Mouse (Mus musculus) right cerebral cortex, postnatal 4 days (tissue): ENCODE data around the gene Far1.

Experiments
- DNase-seq: peaks from one replicate; pipeline ENCODE4 v3.0.0-alpha.2; 2022

The Far1 gene

DNA sequence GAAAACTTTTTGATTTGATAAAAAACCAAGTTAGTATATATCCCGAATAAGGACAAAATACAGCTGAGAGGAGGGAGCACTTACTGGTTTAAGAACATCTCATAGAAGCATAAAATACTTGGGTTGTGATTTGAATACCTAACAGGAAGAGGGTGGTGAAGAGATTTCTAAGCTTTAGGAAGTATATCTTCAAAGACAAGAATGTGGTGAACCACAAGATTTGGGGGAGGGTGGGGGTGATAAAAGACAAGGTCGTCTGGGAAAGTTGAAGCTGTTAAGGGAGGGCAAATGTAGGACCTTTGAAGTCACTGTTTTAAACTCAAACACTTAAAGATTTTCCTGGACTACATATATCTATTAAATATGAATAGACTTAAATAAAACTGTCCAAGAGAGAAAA is 59.1 kb downstream of the Far1 start:
- DNase-seq, result no peak

DNA sequence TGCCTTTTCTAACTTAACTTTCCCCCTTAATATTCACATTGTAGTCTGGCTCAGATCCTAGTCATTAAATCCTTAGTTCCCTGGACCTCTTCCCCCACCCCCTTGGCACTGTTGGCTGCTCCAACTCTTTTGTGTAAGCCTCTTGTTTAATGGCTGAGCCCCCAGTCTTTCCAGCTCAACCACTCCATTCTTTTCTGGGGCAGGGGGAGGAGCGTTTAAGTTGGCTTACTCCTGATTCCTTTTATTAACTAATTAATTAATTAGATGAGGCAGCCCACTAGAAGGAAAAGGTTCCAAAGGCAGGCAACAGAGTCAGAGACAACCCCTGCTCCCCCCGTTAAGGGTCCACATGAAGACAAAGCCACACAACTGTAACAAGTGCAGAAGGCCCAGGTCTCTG is 68.5 kb downstream of the Far1 start:
- no peak for DNase-seq

DNA sequence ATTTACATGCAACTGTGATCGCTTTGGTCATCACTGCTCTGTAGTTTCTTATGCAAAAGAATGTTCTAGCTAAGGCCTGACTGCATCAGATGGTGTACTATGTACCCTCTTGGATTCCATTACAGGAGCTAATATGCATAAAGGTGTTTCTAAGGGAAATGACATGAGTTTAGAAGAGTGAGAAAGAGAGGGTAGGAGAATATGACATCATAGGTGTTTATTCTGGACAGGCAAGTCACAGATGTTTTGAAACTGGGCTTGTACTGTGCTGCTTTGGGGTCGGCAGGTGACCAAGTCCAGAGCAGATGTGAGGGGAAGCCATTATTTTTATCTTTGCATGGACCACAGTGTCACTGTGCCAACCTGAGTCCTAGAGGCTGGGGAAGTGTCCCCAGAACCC is 75.6 kb downstream of the Far1 start:
- DNase-seq, result no peak

DNA sequence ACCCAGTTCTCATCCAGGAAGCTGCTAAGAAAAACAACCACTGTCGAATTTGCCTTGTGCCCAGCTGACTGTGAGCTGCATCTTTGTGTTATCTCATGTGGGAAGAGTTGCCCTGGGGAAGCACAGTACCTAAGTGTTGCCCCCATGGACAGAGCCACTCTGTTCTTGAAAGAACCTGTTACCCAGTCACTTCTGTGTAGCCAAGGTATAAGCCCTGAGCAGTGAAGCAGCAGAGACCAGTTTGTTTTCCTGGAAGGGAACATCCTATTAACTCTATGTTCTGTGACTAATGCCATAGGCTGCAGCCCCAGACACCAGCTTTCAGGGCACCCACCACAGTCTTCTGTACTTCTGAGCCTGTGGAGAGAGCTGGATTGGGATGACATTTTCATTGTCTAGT is 76.7 kb downstream of the Far1 start:
- DNase-seq, result no peak

- no peak for DNase-seq
Observed at GRCm38 (mm10) chr7:113591084-113591483, 77.5 kb downstream of the Far1 start.

DNA sequence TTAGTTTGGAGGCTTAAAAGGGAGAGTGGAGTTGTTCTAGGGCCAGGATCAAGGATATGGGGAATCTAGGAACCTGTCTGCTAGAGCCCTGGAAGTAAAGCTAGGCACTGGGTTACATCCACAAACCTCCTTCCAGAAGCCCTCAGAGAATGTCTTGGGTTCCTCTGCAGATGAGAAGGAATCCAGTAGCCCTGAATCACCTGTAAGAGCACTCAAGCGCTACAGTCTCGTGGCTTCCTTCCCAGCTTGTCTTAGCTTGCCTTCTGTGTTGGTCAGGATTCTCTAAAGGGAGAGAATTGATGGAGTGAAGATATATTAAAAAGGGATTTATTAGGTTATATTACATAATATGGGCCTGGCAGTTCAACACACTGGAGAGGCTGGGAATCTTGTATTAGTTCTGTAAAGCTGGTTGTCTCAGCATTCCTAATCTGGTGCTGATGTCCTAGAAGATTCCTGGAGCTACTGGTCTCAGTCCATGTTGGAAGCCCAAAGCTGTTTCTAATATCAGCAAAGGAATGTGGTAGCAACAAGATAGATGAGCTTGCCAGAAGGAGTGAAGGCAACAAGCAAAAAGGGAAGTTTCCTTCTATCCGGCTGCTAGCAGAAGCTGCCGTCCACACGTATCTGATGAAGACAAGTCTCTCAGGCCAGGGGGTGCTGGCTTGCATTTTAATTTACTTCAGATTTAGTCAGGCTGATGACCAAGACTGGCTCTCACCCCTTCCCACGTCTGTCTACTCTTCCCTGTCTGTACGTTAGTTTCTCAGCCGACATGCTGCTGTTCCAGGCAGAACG is 78.1 kb downstream of the Far1 start:
- no peak for DNase-seq

DNA sequence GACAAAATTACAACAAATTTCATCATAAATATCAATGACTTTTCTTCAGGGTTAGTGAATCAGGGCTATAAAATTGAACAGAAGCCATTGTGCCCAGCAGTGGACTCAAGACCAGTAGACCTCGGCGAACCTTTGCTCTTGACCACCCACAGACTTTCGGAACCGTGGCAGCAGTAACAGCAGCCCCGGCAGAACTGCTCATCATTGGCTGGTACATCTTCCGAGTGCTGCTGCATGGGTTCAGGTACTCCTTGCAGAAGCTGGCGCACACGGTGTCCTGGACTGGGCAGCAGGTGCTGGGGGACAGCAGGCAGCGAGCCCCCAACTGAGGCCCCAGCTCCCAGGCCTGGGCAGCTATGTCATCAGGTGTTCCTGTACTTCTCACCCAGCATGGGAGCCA is 79.1 kb downstream of the Far1 start:
- no peak for DNase-seq

DNA sequence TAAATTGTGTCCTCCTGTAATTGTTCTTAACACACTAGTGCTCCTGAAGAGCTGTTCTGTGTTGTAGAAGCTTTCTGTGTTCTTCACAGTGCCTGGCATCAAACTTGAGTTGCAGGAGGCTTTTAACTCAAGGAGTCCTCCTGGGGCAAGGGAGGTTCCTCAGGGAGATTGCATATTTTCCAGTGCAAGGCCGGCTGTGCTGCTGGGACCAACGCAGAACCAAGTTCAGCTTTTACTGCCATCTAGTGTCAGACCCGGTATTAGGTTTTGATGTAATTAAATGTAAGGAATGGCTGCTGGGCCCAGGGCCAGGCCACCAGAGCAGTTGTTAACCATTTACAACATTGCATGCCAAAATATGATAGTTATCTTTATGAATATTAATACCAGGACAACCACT is 80.7 kb downstream of the Far1 start:
- DNase-seq, result peak; percentile 42

- no peak for DNase-seq
Observed at GRCm38 (mm10) chr7:113597231-113597630, 83.6 kb downstream of the Far1 start.

GRCm38 (mm10) chr7:113601803-113602202 is 88.2 kb downstream of the Far1 start:
- no peak for DNase-seq

DNA sequence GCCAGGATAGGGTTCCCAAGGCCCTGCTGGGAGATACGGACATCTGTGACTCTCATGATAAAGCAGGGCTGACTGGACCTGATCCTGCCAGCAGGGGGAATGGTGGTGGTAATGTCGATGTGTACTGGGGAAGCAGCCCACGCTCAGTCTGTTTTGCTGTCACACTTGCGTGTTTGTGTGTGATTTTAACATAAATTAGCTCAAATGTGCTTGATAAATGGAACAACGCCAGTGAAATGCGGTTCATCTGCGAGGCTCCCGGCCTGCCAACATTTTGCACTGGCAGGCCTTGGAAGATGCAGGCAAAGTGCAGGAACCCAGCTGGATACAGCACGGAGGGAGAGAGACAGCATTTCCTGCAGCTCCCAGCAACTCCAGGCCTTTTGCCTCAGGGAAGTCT is 94.3 kb downstream of the Far1 start:
- peak; percentile 47 for DNase-seq

DNA sequence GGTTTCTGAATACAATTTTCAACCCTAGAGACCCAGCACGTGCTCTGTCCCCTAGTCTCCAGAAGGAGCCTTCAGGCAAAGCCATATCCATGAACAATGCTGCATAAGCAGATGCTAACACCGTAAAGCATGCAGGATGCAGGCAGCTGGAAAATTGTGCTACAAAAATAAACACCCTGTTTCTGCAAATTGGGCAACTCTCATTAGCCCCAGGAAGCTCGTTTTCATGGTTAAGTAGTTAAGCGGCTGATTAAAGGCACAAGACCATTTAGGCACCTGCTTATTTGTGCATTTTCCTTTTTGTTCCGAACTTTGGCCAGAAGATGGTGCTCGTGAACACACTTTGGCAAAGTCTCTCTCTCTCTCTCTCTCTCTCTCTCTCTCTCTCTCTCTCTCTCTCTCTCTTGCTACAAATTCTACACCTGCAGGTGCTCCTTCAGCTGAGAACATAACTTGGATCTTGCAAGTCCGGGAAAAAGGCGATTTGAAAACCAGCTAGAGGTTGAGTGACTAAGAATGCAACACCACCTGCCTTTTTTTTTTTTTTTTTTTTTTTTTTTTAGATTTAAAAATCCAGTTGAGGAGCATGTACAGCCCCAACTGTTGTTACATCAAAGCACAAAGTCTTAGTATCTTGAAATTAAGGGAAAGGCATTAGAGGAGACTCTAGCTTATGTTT is 95.5 kb downstream of the Far1 start:
- DNase-seq, result peak; percentile 39

- no peak for DNase-seq
Observed at GRCm38 (mm10) chr7:113612628-113613027, 99.0 kb downstream of the Far1 start.

GRCm38 (mm10) chr7:113614198-113614927 is 100.7 kb downstream of the Far1 start:
- DNase-seq, result no peak

GRCm38 (mm10) chr7:113619166-113619565 is 105.5 kb downstream of the Far1 start:
- no peak for DNase-seq

- peak; percentile 35 for DNase-seq
Observed at GRCm38 (mm10) chr7:113619768-113620167, 106.1 kb downstream of the Far1 start.
